Mouse (Mus musculus) monocyte, adult 5-6 weeks (primary cell): ENCODE results near the gene Srgap3. TPM values are rescaled to one million over a fixed set of nuclear protein-coding genes. Genes with fewer than 3 reads are reported as not detected.

Experiments
- ATAC-seq: fragments of 153-309, 156-312 bp; replicated peaks from 2 replicates; pipeline ENCODE4 v1.8.0; 2017; ENCODE audit warnings: mild to moderate bottlenecking; ENCODE audit not compliant: low TSS enrichment, insufficient number of reproducible peaks, severe bottlenecking, poor library complexity, low FRiP score
- total RNA-seq: library from RNA; stranded (forward); fragments of 200-1000, 200-491, 200-594 nt; gene quantifications from 3 replicates; pipeline ENCODE4 v1.2.3, GENCODE M21; 2017

Srgap3 gene
- total RNA-seq, 1 experiment from 2014 or later = 4.5 TPM

GRCm38 (mm10) chr6:112793887-112794286, 153.2 kb downstream of the Srgap3 start:
- ATAC-seq = no peak

GRCm38 (mm10) chr6:112789901-112790300, 157.2 kb downstream of the Srgap3 start:
- ATAC-seq = no peak

- ATAC-seq = no peak
Measured at GRCm38 (mm10) chr6:112788617-112789016, 158.4 kb downstream of the Srgap3 start.

GRCm38 (mm10) chr6:112788174-112788573, 158.9 kb downstream of the Srgap3 start:
- ATAC-seq = no peak

GRCm38 (mm10) chr6:112781409-112782093, 165.5 kb downstream of the Srgap3 start:
- ATAC-seq = no peak

- no peak for ATAC-seq
Measured at GRCm38 (mm10) chr6:112778211-112778610, 168.9 kb downstream of the Srgap3 start.

- no peak for ATAC-seq
Measured at GRCm38 (mm10) chr6:112776718-112777117, 170.3 kb downstream of the Srgap3 start.

- ATAC-seq = no peak
Measured at GRCm38 (mm10) chr6:112773754-112774153, 173.3 kb downstream of the Srgap3 start.

GRCm38 (mm10) chr6:112770996-112771395, 176.1 kb downstream of the Srgap3 start:
- ATAC-seq = no peak

- ATAC-seq = no peak
Measured at GRCm38 (mm10) chr6:112758541-112758940, 188.5 kb downstream of the Srgap3 start.

GRCm38 (mm10) chr6:112756866-112757265, 190.2 kb downstream of the Srgap3 start:
- no peak for ATAC-seq

GRCm38 (mm10) chr6:112754994-112755393, 192.1 kb downstream of the Srgap3 start:
- no peak for ATAC-seq

GRCm38 (mm10) chr6:112752517-112752916, 194.5 kb downstream of the Srgap3 start:
- ATAC-seq = no peak; the same call in 1 of the 2 replicates

- ATAC-seq = peak; percentile 67
Measured at GRCm38 (mm10) chr6:112752007-112752406, 195.1 kb downstream of the Srgap3 start.

- no peak for ATAC-seq
Measured at GRCm38 (mm10) chr6:112742297-112742696, 204.8 kb downstream of the Srgap3 start.

- ATAC-seq = no peak
Measured at GRCm38 (mm10) chr6:112741766-112742165, 205.3 kb downstream of the Srgap3 start.

GRCm38 (mm10) chr6:112739635-112740034, 207.4 kb downstream of the Srgap3 start:
- no peak for ATAC-seq

- ATAC-seq = peak; percentile 60; the same call in 1 of the 2 replicates
Measured at GRCm38 (mm10) chr6:112738924-112739323, 208.1 kb downstream of the Srgap3 start.

GRCm38 (mm10) chr6:112736471-112736870, 210.6 kb downstream of the Srgap3 start:
- ATAC-seq = no peak

GRCm38 (mm10) chr6:112735054-112735453, 212.0 kb downstream of the Srgap3 start:
- no peak for ATAC-seq

GRCm38 (mm10) chr6:112733942-112734341, 213.1 kb downstream of the Srgap3 start:
- ATAC-seq = no peak
